Mouse (Mus musculus): ENCODE results near the gene Dxo.

Dxo gene

GRCm38 (mm10) chr17:34830776-34831175, 6.0 kb upstream of the Dxo start:
- in situ Hi-C loops (cut with MboI, MseI): loop anchor here (25.0 kb wide), 1 partner anchor 793 kb away; the partner anchor contains the start of genes Col11a2, H2-Ke6, Rxrb and Slc39a7

DNA sequence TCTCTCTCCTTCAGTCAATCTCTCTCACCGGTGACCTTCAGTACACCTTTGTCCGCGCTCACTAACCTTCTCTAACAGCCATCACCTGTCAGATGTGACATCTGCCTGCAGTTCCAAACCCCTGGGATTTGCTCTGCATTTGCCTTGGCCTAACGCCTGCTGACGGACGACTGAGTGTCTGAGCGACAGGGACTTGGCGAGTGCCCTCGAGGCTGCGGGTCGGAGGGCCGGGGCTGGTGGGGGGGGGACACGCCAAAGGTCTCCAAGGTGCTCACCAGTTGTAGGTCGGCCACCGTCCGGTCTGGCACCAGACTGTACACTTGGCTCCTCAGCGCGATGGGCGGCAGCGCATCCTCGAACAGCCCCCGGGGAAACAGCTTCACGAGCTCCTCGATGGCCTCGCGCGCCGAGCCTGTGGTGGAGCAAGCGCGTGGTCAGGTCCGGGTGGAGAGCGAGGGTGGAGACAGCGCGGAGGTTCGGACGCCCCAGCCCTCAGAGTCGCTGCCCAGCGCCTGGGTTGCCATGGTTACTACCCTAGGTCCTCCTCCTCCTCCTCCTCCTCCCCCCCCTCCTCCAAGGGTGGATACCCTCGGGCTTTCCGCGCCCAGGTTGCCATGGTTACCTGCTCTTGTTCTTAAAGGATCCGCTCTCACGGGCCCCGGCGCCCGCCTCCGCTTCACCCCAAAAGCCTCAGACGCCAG, 514 bp upstream of the Dxo start:
- in situ Hi-C loops (cut with MboI, MseI): loop anchor here (25.0 kb wide), 1 partner anchor 799 kb away; the partner anchor contains the start of genes Col11a2, H2-Ke6, Rxrb and Slc39a7

GRCm38 (mm10) chr17:34837464-34838324, 875 bp downstream of the Dxo start:
- in situ Hi-C loops (cut with MboI, MseI): loop anchor here (25.0 kb wide), 1 partner anchor 800 kb away; the partner anchor contains the start of genes Col11a2, H2-Ke6, Rxrb and Slc39a7

- in situ Hi-C loops (cut with MboI, MseI): loop anchor here (25.0 kb wide), 1 partner anchor 801 kb away; the partner anchor contains the start of genes Col11a2, H2-Ke6, Rxrb and Slc39a7
Observed at GRCm38 (mm10) chr17:34838785-34839184, 2.0 kb downstream of the Dxo start.

GRCm38 (mm10) chr17:34840736-34841307, 4.0 kb downstream of the Dxo start:
- in situ Hi-C loops (cut with MboI, MseI): loop anchor here (25.0 kb wide), 1 partner anchor 804 kb away; the partner anchor contains the start of genes Col11a2, H2-Ke6, Rxrb and Slc39a7

DNA sequence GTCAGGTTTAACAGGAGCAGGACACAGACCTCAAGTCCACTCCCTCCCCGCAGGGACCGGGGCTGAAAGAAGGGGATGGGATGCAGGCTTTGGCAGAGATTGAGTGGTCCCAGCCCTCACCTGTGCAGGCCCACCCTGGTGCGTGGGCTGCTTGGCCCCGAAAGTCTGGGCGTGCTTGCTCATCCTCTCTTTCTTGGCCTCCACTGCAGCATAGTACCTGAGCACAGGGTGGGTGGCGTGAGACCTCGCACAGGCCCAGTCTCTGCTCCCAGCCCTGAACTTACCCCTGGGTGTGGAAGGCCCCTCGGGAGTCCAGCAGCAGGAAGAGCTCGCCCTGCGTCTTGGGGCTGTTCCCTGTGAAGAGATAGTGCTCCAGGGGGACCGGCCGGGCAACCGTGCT, 8.1 kb downstream of the Dxo start:
- in situ Hi-C loops (cut with MboI, MseI): loop anchor here (25.0 kb wide), 1 partner anchor 808 kb away; the partner anchor contains the start of genes Col11a2, H2-Ke6, Rxrb and Slc39a7

DNA sequence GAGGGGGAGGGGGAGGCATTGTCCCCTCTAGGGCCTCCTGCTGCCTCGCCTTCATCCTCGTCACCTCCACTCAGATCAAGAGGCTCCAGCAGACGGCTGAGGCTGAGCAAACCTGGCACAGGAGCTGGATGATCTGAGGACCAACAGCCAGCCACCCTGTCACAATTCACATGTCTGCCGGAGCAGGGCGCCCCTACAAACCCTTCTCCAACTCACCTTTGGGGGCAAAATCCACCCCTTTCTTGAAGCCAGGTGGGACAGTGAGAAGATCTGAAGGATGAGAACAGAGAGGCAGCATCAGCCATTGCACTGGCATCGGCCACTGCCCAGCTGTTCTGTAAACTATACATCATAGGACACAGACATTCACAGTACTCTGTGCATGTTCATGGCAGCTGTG, 10.4 kb downstream of the Dxo start:
- in situ Hi-C loops (cut with MboI, MseI): loop anchor here (25.0 kb wide), 1 partner anchor 810 kb away; the partner anchor contains the start of genes Col11a2, H2-Ke6, Rxrb and Slc39a7

GRCm38 (mm10) chr17:34847615-34848014, 10.8 kb downstream of the Dxo start:
- in situ Hi-C loops (cut with MboI, MseI): loop anchor here (25.0 kb wide), 1 partner anchor 810 kb away; the partner anchor contains the start of genes Col11a2, H2-Ke6, Rxrb and Slc39a7

DNA sequence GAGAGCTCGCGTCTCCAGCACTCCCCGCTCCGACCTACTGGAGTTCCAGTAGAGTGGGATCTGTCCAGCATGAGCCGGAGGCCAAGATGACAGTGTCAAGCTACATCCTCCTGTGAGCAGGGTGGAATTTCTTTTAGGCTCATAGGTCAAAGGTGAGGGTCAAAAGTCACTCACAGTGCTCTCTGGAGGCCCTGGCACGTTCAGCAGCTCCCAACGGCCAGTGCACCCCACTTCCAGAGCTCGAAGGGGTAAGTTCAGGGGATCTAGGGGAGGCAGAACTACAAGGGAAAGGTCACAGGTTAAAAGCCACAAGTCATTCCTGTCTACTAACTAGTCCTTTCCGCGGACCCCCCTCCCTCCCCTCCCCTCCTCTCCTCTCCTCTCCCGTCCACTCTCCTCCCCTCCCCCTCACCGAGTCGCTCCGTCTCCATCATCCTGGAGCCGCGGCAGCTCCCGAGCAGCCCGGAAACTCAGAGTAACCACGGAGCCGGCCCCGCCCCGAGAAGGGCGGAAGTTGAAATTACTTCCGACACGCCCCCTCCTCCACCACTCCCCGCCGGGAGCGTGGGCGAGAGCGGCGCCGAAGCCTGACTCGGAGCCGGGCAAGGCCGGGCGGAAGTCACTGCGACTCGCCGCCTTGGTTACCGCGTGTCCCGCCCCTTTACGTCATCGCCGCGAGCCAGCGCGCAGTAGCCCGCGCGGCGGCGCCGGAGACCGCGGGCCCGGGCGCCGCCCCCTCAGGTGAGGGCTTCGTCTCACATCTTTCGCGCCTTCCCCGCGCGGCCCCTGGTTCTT, 13.1 kb downstream of the Dxo start, which contains the start of the genes Skiv2l and Nelfe:
Skiv2l (minus strand) TSS at position 489 of the 795 bp plus-strand sequence.
Nelfe (plus strand) TSS at position 670 of the 795 bp plus-strand sequence.
- in situ Hi-C loops (cut with MboI, MseI): loop anchor here (25.0 kb wide), 1 partner anchor 813 kb away; the partner anchor contains the start of genes Col11a2, H2-Ke6, Rxrb and Slc39a7

- in situ Hi-C loops (cut with MboI, MseI): no loop called here
Observed at GRCm38 (mm10) chr17:34850517-34851125, 13.8 kb downstream of the Dxo start.

GRCm38 (mm10) chr17:34853511-34853910, 16.7 kb downstream of the Dxo start:
- in situ Hi-C loops (cut with MboI, MseI): no loop called here

DNA sequence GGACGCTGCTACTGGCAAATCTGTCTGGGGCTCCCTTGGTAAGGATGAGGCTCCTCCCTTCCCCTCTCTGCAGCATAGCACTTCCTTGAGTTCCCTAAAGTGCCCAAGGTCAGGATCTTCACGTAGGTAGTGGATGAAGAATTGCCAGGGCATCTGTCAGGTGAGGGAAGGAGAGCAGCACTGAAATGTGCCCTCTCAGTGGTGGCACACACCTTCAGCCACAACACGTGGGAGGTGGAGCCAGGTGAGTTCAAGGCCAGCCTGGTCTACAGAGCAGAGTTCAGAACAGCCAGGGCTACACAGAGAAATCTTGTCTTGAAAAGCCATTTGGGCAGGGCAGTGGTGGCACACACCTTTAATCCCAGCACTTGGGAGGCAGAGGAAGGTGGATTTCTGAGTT, 17.9 kb downstream of the Dxo start:
- in situ Hi-C loops (cut with MboI, MseI): no loop called here

- in situ Hi-C loops (cut with MboI, MseI): no loop called here
Observed at GRCm38 (mm10) chr17:34855825-34856224, 19.0 kb downstream of the Dxo start.

GRCm38 (mm10) chr17:34858670-34859069, 21.9 kb downstream of the Dxo start:
- in situ Hi-C loops (cut with MboI, MseI): no loop called here

GRCm38 (mm10) chr17:34860514-34860913, 23.7 kb downstream of the Dxo start:
- in situ Hi-C loops (cut with MboI, MseI): loop anchor here (5.0 kb wide), 1 partner anchor 47 kb away; no protein-coding TSS in a partner anchor

- in situ Hi-C loops (cut with MboI, MseI): loop anchor here (5.0 kb wide), 1 partner anchor 45 kb away; no protein-coding TSS in a partner anchor
Observed at GRCm38 (mm10) chr17:34861704-34862415, 25.0 kb downstream of the Dxo start.

- in situ Hi-C loops (cut with MboI, MseI): loop anchor here (5.0 kb wide), 1 partner anchor 45 kb away; no protein-coding TSS in a partner anchor
Observed at GRCm38 (mm10) chr17:34862416-34863081, 25.7 kb downstream of the Dxo start, which contains the start of gene Cfb. TSS of gene Cfb (minus strand) at chr17:34862518.

DNA sequence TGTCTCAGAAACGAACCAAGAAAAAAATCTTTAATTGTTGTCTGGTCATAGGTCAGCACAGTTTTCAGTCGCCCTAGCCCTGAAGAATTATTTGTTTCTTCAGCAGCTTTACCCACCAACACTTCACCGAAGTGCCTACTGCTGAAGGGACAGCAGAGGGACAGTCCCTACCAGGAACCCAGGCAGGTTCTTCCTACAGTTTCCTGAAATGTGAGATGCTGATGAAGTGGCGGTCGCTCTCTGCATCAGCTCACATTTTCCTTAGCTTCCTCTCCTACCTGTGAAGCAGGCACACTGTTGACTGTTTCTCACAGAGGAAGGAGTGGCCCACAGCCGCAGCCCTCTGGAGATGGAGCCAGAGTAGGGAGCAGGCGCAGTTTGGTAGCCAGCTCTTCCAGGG, 29.2 kb downstream of the Dxo start:
- in situ Hi-C loops (cut with MboI, MseI): no loop called here
